Mouse (Mus musculus) left cerebral cortex, adult 9 months (tissue): ENCODE results near the gene Lhx9.
A peak's percentile ranks its signal among the peaks of the same experiment; 100 is the strongest.

ENCODE experiments used
- DNase-seq, 2 experiments: peaks; one replicate each; pipeline ENCODE4 v3.0.0; 2022; ENCODE audit warnings: low spot score in 2 of 2

Lhx9 gene

GRCm38 (mm10) chr1:138848511-138849109 lies at the start of gene Lhx9:
Gene Lhx9, minus strand, starts transcription at chr1:138848577.
- DNase-seq, result no peak

- no peak for DNase-seq
These were observed 47.7 kb upstream of the Lhx9 start for GRCm38 (mm10) chr1:138896088-138896487.

- no peak for DNase-seq
These were observed 29.3 kb upstream of the Lhx9 start for GRCm38 (mm10) chr1:138877470-138878254.

- peak in 1 of 2 experiments; percentile 10 for DNase-seq
These were observed 28.1 kb upstream of the Lhx9 start for GRCm38 (mm10) chr1:138876371-138877045.

- peak; percentile 40 to 66 for DNase-seq
These were observed 7.9 kb upstream of the Lhx9 start, which contains the start of gene 2310009B15Rik for GRCm38 (mm10) chr1:138856101-138856950. Gene 2310009B15Rik, minus strand, starts transcription at chr1:138856852.

- no peak for DNase-seq
These were observed 2.4 kb upstream of the Lhx9 start for GRCm38 (mm10) chr1:138850823-138851222.

GRCm38 (mm10) chr1:138850161-138850539 lies 1.8 kb upstream of the Lhx9 start:
- DNase-seq, result no peak

GRCm38 (mm10) chr1:138849531-138850160 lies 1.3 kb upstream of the Lhx9 start:
- no peak for DNase-seq

- DNase-seq, result no peak
These were observed 351 bp downstream of the Lhx9 start for GRCm38 (mm10) chr1:138848026-138848425.

GRCm38 (mm10) chr1:138847146-138847545 lies 1.2 kb downstream of the Lhx9 start:
- DNase-seq, result no peak

GRCm38 (mm10) chr1:138846581-138846980 lies 1.8 kb downstream of the Lhx9 start:
- no peak for DNase-seq

GRCm38 (mm10) chr1:138846131-138846530 lies 2.2 kb downstream of the Lhx9 start:
- DNase-seq, result no peak

- no peak for DNase-seq
These were observed 2.9 kb downstream of the Lhx9 start for GRCm38 (mm10) chr1:138845481-138845880.

- no peak for DNase-seq
These were observed 4.2 kb downstream of the Lhx9 start for GRCm38 (mm10) chr1:138844166-138844565.

- DNase-seq, result no peak
These were observed 4.9 kb downstream of the Lhx9 start for GRCm38 (mm10) chr1:138843361-138844091.

- no peak for DNase-seq
These were observed 5.6 kb downstream of the Lhx9 start for GRCm38 (mm10) chr1:138842756-138843155.

GRCm38 (mm10) chr1:138842315-138842714 lies 6.1 kb downstream of the Lhx9 start:
- DNase-seq, result no peak

- DNase-seq, result no peak
These were observed 6.9 kb downstream of the Lhx9 start for GRCm38 (mm10) chr1:138841306-138842095.

GRCm38 (mm10) chr1:138840440-138841305 lies 7.7 kb downstream of the Lhx9 start:
- DNase-seq, result no peak
